27 mouse cellular contexts compared by ENCODE assay signal in the genomic region with DNA sequence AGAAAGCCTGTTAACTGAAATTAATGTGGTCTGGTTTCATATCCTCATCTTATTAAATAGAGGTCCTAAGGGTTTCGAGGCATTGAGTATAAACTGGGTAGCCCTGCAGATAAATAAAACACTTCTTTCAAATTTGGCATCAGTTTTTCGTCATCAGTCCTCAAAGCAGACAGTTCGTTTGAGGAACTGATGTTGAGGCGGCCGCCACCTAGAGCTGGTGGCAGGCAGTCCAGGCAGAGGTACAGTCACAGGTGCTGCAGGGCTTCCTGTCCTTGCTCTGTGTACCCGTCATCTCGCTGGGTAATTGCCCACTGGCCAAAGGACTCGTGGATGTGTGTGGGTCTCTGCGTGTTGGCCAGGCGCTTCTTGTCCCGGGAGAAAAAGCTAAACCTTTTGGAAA. TPM values are rescaled to one million over a fixed set of nuclear protein-coding genes. Genes with fewer than 3 reads are reported as not detected.
DNase-seq lines count a peak whose midpoint lies in the region; ATAC-seq and TF ChIP-seq lines count a peak whose summit lies in the region.
"Had no signal": no experiment of that assay in that cellular context is flagged by ENCODE, and none has a peak within 500 bp of the region (broad histone marks: within the 10 kb centered on the region; RNA-seq: fewer than 3 reads in every experiment).

No protein-coding gene starts in this region.

- intact Hi-C loops in heart, postnatal 10 days (cut with DNase I), result no loop called here

- H3K27ac ChIP-seq in spleen, adult 2 months (ENCODE audit: insufficient read depth, low read length), result no peak overlapping the region
- no peak overlapping the region for H3K27ac ChIP-seq in bone marrow, adult 2 months (ENCODE audit: control insufficient read depth, insufficient read depth, low read depth, low read length, poor library complexity)
- H3K27ac ChIP-seq: embryonic facial prominence, embryonic 10.5 days; embryonic facial prominence, embryonic 15.5 days; forebrain, embryonic 13.5 days; kidney, embryonic 15.5 days; limb, embryonic 13.5 days; liver, embryonic 13.5 days; lung, embryonic 15.5 days; midbrain, embryonic 15.5 days; neural tube, embryonic 12.5 days; stomach, postnatal 0 days had no signal

- peak; percentile 64 for ATAC-seq in megakaryocyte, adult 5-6 weeks (ENCODE audit: poor library complexity, severe bottlenecking)
- ATAC-seq: forebrain, embryonic 13.5 days; hindbrain, embryonic 16.5 days; midbrain, embryonic 15.5 days had no signal

- DNase-seq in spleen, adult 2 months (ENCODE audit: low read depth in 1 of 2, low spot score in 2 of 2), result peak; percentile 38 to 54
- no peak for DNase-seq in spleen, postnatal 4 days (ENCODE audit: low spot score in 2 of 2)
- DNase-seq in splenic B cell, adult 2 months (ENCODE audit: low read depth, low spot score), result peak; percentile 83
- no peak for DNase-seq in lung, adult 2 months
- no peak for DNase-seq in heart, postnatal 10 days
- DNase-seq: adrenal gland, postnatal 25 days; cerebellum, adult 18-20 months; cerebellum, postnatal 14 days; gastrocnemius, postnatal 25 days; heart, adult 18-20 months; kidney, adult 18-20 months; liver, embryonic 13.5 days; right cerebral cortex, postnatal 4 days; thymus, adult 18-20 months; thymus, postnatal 36 days had no signal

- peaks cover 14% of the 10 kb centered on the region; the same call in 1 of the 2 replicates for H3K4me1 ChIP-seq in spleen, adult 2 months (ENCODE audit: control insufficient read depth, insufficient read depth, insufficient read length)
- peaks cover 11% of the 10 kb centered on the region for H3K4me1 ChIP-seq in bone marrow, adult 2 months (ENCODE audit: control insufficient read depth, insufficient read depth, low read length)
- H3K4me1 ChIP-seq in lung, adult 2 months (ENCODE audit: control insufficient read depth, insufficient read depth, low read length), result peaks cover 5% of the 10 kb centered on the region; the same call in 1 of the 2 replicates
- H3K4me1 ChIP-seq: embryonic facial prominence, embryonic 15.5 days; kidney, embryonic 15.5 days; midbrain, embryonic 15.5 days had no signal

- TF ChIP-seq POLR2A in spleen, adult 2 months (IDR thresholded peaks at IDR 0.05; ENCODE audit: low read depth, low read length), result no peak
- no peak for TF ChIP-seq POLR2A in bone marrow, adult 2 months (IDR thresholded peaks at IDR 0.05; ENCODE audit: borderline replicate concordance, control insufficient read depth, low read depth, low read length)
- TF ChIP-seq POLR2A in lung, adult 2 months (IDR thresholded peaks at IDR 0.05; ENCODE audit: borderline replicate concordance, extremely low read depth, low read depth, low read length), result no peak

- WGBS in spleen, adult 2 months, result 39% methylated on average over 11 of the region's 11 CpGs
- 32% methylated on average over 11 of the region's 11 CpGs for WGBS in bone marrow, adult 2 months
- WGBS in lung, adult 2 months, result 73% methylated on average over 11 of the region's 11 CpGs

- no peaks in the 10 kb centered on the region for H3K27me3 ChIP-seq in spleen, adult 2 months (ENCODE audit: control insufficient read depth, insufficient read depth, low read length)
- no peaks in the 10 kb centered on the region for H3K27me3 ChIP-seq in splenic B cell, adult 2 months (ENCODE audit: control insufficient read depth, insufficient read depth, low read length, poor library complexity, severe bottlenecking)
- H3K27me3 ChIP-seq: embryonic facial prominence, embryonic 15.5 days; forebrain, embryonic 13.5 days; kidney, embryonic 15.5 days; limb, embryonic 13.5 days; liver, embryonic 13.5 days; lung, embryonic 15.5 days; midbrain, embryonic 15.5 days; neural tube, embryonic 12.5 days had no signal

- H3K4me3 ChIP-seq in spleen, adult 2 months (ENCODE audit: extremely low read depth, insufficient read depth, insufficient read length), result no peak overlapping the region
- no peak overlapping the region for H3K4me3 ChIP-seq in bone marrow, adult 2 months (replicated peaks; ENCODE audit: control insufficient read depth, low read depth, low read length)
- no peak overlapping the region for H3K4me3 ChIP-seq in lung, adult 2 months (replicated peaks; ENCODE audit: extremely low read depth, low read depth, low read length)
- H3K4me3 ChIP-seq: embryonic facial prominence, embryonic 10.5 days; embryonic facial prominence, embryonic 15.5 days; forebrain, embryonic 13.5 days; kidney, embryonic 15.5 days; limb, embryonic 13.5 days; liver, embryonic 13.5 days; lung, embryonic 15.5 days; midbrain, embryonic 15.5 days; neural tube, embryonic 12.5 days had no signal

- no peaks in the 10 kb centered on the region for H3K36me3 ChIP-seq in spleen, adult 2 months (ENCODE audit: control insufficient read depth, insufficient read depth, low read length)
- no peaks in the 10 kb centered on the region for H3K36me3 ChIP-seq in splenic B cell, adult 2 months (ENCODE audit: control insufficient read depth, insufficient read depth, low read length, poor library complexity, severe bottlenecking)

- TF ChIP-seq CTCF in spleen, adult 2 months (IDR thresholded peaks at IDR 0.05; ENCODE audit: extremely low read depth, insufficient read depth, insufficient read length, insufficient replicate concordance), result peak; percentile 45; the same call in 1 of the 2 replicates
- TF ChIP-seq CTCF in bone marrow, adult 2 months (IDR thresholded peaks at IDR 0.05; ENCODE audit: control insufficient read depth, insufficient read depth, low read length), result peak; percentile 56
- no peak for TF ChIP-seq CTCF in lung, adult 2 months (IDR thresholded peaks at IDR 0.05; ENCODE audit: insufficient read depth, low read length)

RNA-seq across cellular contexts. Expression of a gene that starts 10.5 kb away (rescaled TPM):
- 1.5 and 1.7 TPM in 2 replicates for polyA plus RNA-seq in spleen, adult 2 months (2012; rRNA removed)
- polyA plus RNA-seq in bone marrow, adult 2 months (2011; ENCODE audit: insufficient read depth, insufficient read length, low replicate concordance, missing spikeins), result 12.7 and 24.2 TPM in 2 replicates
- 3.8 and 5.7 TPM in 2 replicates for total RNA-seq in megakaryocyte, adult 5-6 weeks (2015)
- 10.6 and 12.0 TPM in 2 replicates for total RNA-seq in megakaryocyte, adult 5-6 weeks (2017)
- 3.0 and 4.8 TPM in 2 replicates for polyA plus RNA-seq in lung, adult 2 months (2012; rRNA removed)
- total RNA-seq in heart, postnatal 10 days (2021), result 10 to 100 TPM; 14.2 to 16.0 TPM

RNA-seq across cellular contexts. Expression of a gene that starts 15.3 kb away (rescaled TPM):
- polyA plus RNA-seq in spleen, adult 2 months (2012; rRNA removed), result 39.4 and 42.7 TPM in 2 replicates
- 13.5 and 18.3 TPM in 2 replicates for polyA plus RNA-seq in bone marrow, adult 2 months (2011; ENCODE audit: insufficient read depth, insufficient read length, low replicate concordance, missing spikeins)
- total RNA-seq in megakaryocyte, adult 5-6 weeks (2015), result 42.8 and 45.4 TPM in 2 replicates
- total RNA-seq in megakaryocyte, adult 5-6 weeks (2017), result 42.5 and 42.9 TPM in 2 replicates
- polyA plus RNA-seq in lung, adult 2 months (2012; rRNA removed), result 19.6 and 20.6 TPM in 2 replicates
- 10 to 100 TPM; 11.0 to 11.4 TPM for total RNA-seq in heart, postnatal 10 days (2021)

RNA-seq across cellular contexts. Expression of a gene that starts 37.7 kb away (rescaled TPM):
- polyA plus RNA-seq in spleen, adult 2 months (2012; rRNA removed), result 3.6 TPM in 2 replicates
- 1.4 and 6.2 TPM in 2 replicates for polyA plus RNA-seq in bone marrow, adult 2 months (2011; ENCODE audit: insufficient read depth, insufficient read length, low replicate concordance, missing spikeins)
- 0.75 and 1.2 TPM in 2 replicates for total RNA-seq in megakaryocyte, adult 5-6 weeks (2015)
- 0.48 and 0.65 TPM in 2 replicates for total RNA-seq in megakaryocyte, adult 5-6 weeks (2017)
- 24.4 and 26.0 TPM in 2 replicates for polyA plus RNA-seq in lung, adult 2 months (2012; rRNA removed)
- total RNA-seq in heart, postnatal 10 days (2021), result 100 to 1,000 TPM; 111 to 115 TPM

RNA-seq across cellular contexts. Expression of a gene that starts 47.0 kb away (rescaled TPM):
- polyA plus RNA-seq in spleen, adult 2 months (2012; rRNA removed), result 54.2 and 96.7 TPM in 2 replicates
- 117 TPM in 2 replicates for polyA plus RNA-seq in bone marrow, adult 2 months (2011; ENCODE audit: insufficient read depth, insufficient read length, low replicate concordance, missing spikeins)
- 561 and 605 TPM in 2 replicates for total RNA-seq in megakaryocyte, adult 5-6 weeks (2015)
- 974 and 1,002 TPM in 2 replicates for total RNA-seq in megakaryocyte, adult 5-6 weeks (2017)
- 112 and 149 TPM in 2 replicates for polyA plus RNA-seq in lung, adult 2 months (2012; rRNA removed)
- total RNA-seq in heart, postnatal 10 days (2021), result 100 to 1,000 TPM; 201 to 206 TPM

RNA-seq across cellular contexts. Expression of a gene that starts 53.7 kb away (rescaled TPM):
- 18.4 and 22.8 TPM in 2 replicates for polyA plus RNA-seq in spleen, adult 2 months (2012; rRNA removed)
- 100.0 and 137 TPM in 2 replicates for polyA plus RNA-seq in bone marrow, adult 2 months (2011; ENCODE audit: insufficient read depth, insufficient read length, low replicate concordance, missing spikeins)
- 370 and 380 TPM in 2 replicates for total RNA-seq in megakaryocyte, adult 5-6 weeks (2015)
- 240 and 272 TPM in 2 replicates for total RNA-seq in megakaryocyte, adult 5-6 weeks (2017)
- polyA plus RNA-seq in lung, adult 2 months (2012; rRNA removed), result 31.7 and 36.5 TPM in 2 replicates
- 100 to 1,000 TPM; 146 to 153 TPM for total RNA-seq in heart, postnatal 10 days (2021)

Comparison
In these comparisons a context has a peak if more than half of its experiments do, and no peak if none do; other contexts are left out.
1. DNase-seq: peak in spleen, adult 2 months (2 of 2) and splenic B cell, adult 2 months (single experiment); none in spleen, postnatal 4 days (0 of 2), lung, adult 2 months (single experiment) and heart, postnatal 10 days (0 of 2).